Mouse (Mus musculus) pancreas, adult 10 weeks (tissue): Measurements from ENCODE around the gene Best2. TPM values are rescaled to one million over a fixed set of nuclear protein-coding genes. Genes with fewer than 3 reads are reported as not detected.

ENCODE experiments used
- polyA plus RNA-seq: library from polyadenylated mRNA; stranded (reverse); fragments of 350-450 nt; fragmentation: Illumina TruSeq; extraction: RNeasy Lipid Tissue Mini Kit (QIAGEN cat#74804); gene quantifications from one replicate; pipeline ENCODE4 v1.2.3, GENCODE M21; 2015; ENCODE audit warnings: low read depth, low replicate concordance; ENCODE audit not compliant: insufficient read depth

Best2 gene
- not detected for polyA plus RNA-seq

GRCm38 (mm10) chr8:85014431-85014830 lies at the start of gene Best2:
TSS of gene Best2 (minus strand) at chr8:85014531.

GRCm38 (mm10) chr8:85059879-85060616 lies 45.7 kb upstream of the Best2 start, which contains the start of gene Fbxw9:
TSS of gene Fbxw9 (plus strand) at chr8:85060055.

GRCm38 (mm10) chr8:85036718-85037365 lies 22.5 kb upstream of the Best2 start, which contains the start of gene Tnpo2:
TSS of gene Tnpo2 (plus strand) at chr8:85036915.

GRCm38 (mm10) chr8:85026670-85027515 lies 12.6 kb upstream of the Best2 start, which contains the start of gene Trir:
TSS of gene Trir (plus strand) at chr8:85026823.

GRCm38 (mm10) chr8:85025098-85025932 lies 11.0 kb upstream of the Best2 start, which contains the start of gene Asna1:
TSS of gene Asna1 (minus strand) at chr8:85025281.

GRCm38 (mm10) chr8:84990349-84990748 lies 24.0 kb downstream of the Best2 start, which contains the start of gene Hook2:
TSS of gene Hook2 (plus strand) at chr8:84990603.

GRCm38 (mm10) chr8:84978248-84978940 lies 35.9 kb downstream of the Best2 start, which contains the start of gene Junb:
TSS of gene Junb (minus strand) at chr8:84978718.

GRCm38 (mm10) chr8:84969241-84970134 lies 44.8 kb downstream of the Best2 start, which contains the start of the genes Gm49661, Prdx2 and Rnaseh2a:
TSS of gene Gm49661 (minus strand) at chr8:84969433.
TSS of gene Prdx2 (plus strand) at chr8:84969587.
TSS of gene Rnaseh2a (minus strand) at chr8:84969767.

Other genes with a start within 250 kb of the Best2 start
- gene Nfix, start 214.2 kb downstream of the Best2 start, polyA plus RNA-seq, result 14.9 TPM
- gene Dand5, start 191.7 kb downstream of the Best2 start, polyA plus RNA-seq, result 1.8 TPM
- 7.0 TPM for gene Gadd45gip1, start 183.0 kb downstream of the Best2 start, polyA plus RNA-seq
- gene Rad23a, start 173.9 kb downstream of the Best2 start, polyA plus RNA-seq, result 18.2 TPM
- gene Calr, start 167.6 kb downstream of the Best2 start, polyA plus RNA-seq, result 181 TPM
- gene Farsa, start 157.5 kb downstream of the Best2 start, polyA plus RNA-seq, result 19.1 TPM
- gene Syce2, start 142.4 kb downstream of the Best2 start, polyA plus RNA-seq, result not detected
- gene Gcdh, start 120.6 kb downstream of the Best2 start, polyA plus RNA-seq, result 27.8 TPM
- gene Klf1, start 112.6 kb downstream of the Best2 start, polyA plus RNA-seq, result not detected
- 6.3 TPM for gene Dnase2a, start 106.0 kb downstream of the Best2 start, polyA plus RNA-seq
- gene Mast1, start 77.2 kb downstream of the Best2 start, polyA plus RNA-seq, result 0.61 TPM
- not detected for gene Rtbdn, start 67.5 kb downstream of the Best2 start, polyA plus RNA-seq
- not detected for gene Gm49661, start 45.1 kb downstream of the Best2 start, polyA plus RNA-seq
- gene Prdx2, start 44.9 kb downstream of the Best2 start, polyA plus RNA-seq, result 35.5 TPM
- gene Rnaseh2a, start 44.8 kb downstream of the Best2 start, polyA plus RNA-seq, result 8.3 TPM
- 10.0 TPM for gene Junb, start 35.8 kb downstream of the Best2 start, polyA plus RNA-seq
- gene Hook2, start 23.9 kb downstream of the Best2 start, polyA plus RNA-seq, result 13.4 TPM
- 24.7 TPM for gene Asna1, start 10.8 kb upstream of the Best2 start, polyA plus RNA-seq
- 49.3 TPM for gene Trir, start 12.3 kb upstream of the Best2 start, polyA plus RNA-seq
- gene Tnpo2, start 22.4 kb upstream of the Best2 start, polyA plus RNA-seq, result 7.1 TPM
- gene Fbxw9, start 45.5 kb upstream of the Best2 start, polyA plus RNA-seq, result 6.4 TPM
- not detected for gene Gm5741, start 53.5 kb upstream of the Best2 start, polyA plus RNA-seq
- 16.0 TPM for gene Dhps, start 57.2 kb upstream of the Best2 start, polyA plus RNA-seq
- gene Wdr83os, start 66.2 kb upstream of the Best2 start, polyA plus RNA-seq, result 22.2 TPM
- 13.1 TPM for gene Wdr83, start 66.8 kb upstream of the Best2 start, polyA plus RNA-seq
- gene Man2b1, start 68.7 kb upstream of the Best2 start, polyA plus RNA-seq, result 14.9 TPM
- gene Zfp791, start 108.6 kb upstream of the Best2 start, polyA plus RNA-seq, result 1.1 TPM
- gene Cks1brt, start 137.4 kb upstream of the Best2 start, polyA plus RNA-seq, result not detected
- not detected for gene Olfr371, start 211.5 kb upstream of the Best2 start, polyA plus RNA-seq